Mouse (Mus musculus) T-helper 1 cell (primary cell): ENCODE results near the gene Top1.

Experiments used
- in situ Hi-C: fragments of 300-600 bp; cut with MboI, MseI; formaldehyde crosslinking; loops from one replicate; pipeline ENCODE4 v1.15.1; 2025; ENCODE audit warnings: high pct_unique_total_duplicates

Top1 gene

GRCm38 (mm10) chr2:160717269-160717668, 71.6 kb downstream of the Top1 start:
- in situ Hi-C loops: no loop called here

- in situ Hi-C loops: no loop called here
Measured at GRCm38 (mm10) chr2:160718811-160719210, 73.1 kb downstream of the Top1 start.

- in situ Hi-C loops: no loop called here
Measured at GRCm38 (mm10) chr2:160722714-160723113, 77.0 kb downstream of the Top1 start.

GRCm38 (mm10) chr2:160723613-160724375, 78.1 kb downstream of the Top1 start:
- in situ Hi-C loops: no loop called here

GRCm38 (mm10) chr2:160724536-160724935, 78.8 kb downstream of the Top1 start:
- in situ Hi-C loops: no loop called here

GRCm38 (mm10) chr2:160725877-160726864, 80.5 kb downstream of the Top1 start:
- in situ Hi-C loops: no loop called here

GRCm38 (mm10) chr2:160728972-160729371, 83.3 kb downstream of the Top1 start:
- in situ Hi-C loops: no loop called here

- in situ Hi-C loops: no loop called here
Measured at GRCm38 (mm10) chr2:160729436-160729835, 83.7 kb downstream of the Top1 start.

GRCm38 (mm10) chr2:160729851-160730796, 84.4 kb downstream of the Top1 start:
- in situ Hi-C loops: no loop called here

GRCm38 (mm10) chr2:160730797-160731116, 85.1 kb downstream of the Top1 start:
- in situ Hi-C loops: no loop called here

GRCm38 (mm10) chr2:160731117-160731838, 85.6 kb downstream of the Top1 start, which contains the start of gene Plcg1:
Gene Plcg1, plus strand, starts transcription at chr2:160731300.
- in situ Hi-C loops: no loop called here

- in situ Hi-C loops: no loop called here
Measured at GRCm38 (mm10) chr2:160731839-160732261, 86.2 kb downstream of the Top1 start.

- in situ Hi-C loops: no loop called here
Measured at GRCm38 (mm10) chr2:160732420-160732995, 86.8 kb downstream of the Top1 start.

GRCm38 (mm10) chr2:160733131-160733531, 87.4 kb downstream of the Top1 start:
- in situ Hi-C loops: no loop called here

GRCm38 (mm10) chr2:160734331-160734730, 88.6 kb downstream of the Top1 start:
- in situ Hi-C loops: no loop called here

GRCm38 (mm10) chr2:160735706-160736310, 90.1 kb downstream of the Top1 start:
- in situ Hi-C loops: no loop called here

GRCm38 (mm10) chr2:160736466-160736865, 90.8 kb downstream of the Top1 start:
- in situ Hi-C loops: no loop called here

GRCm38 (mm10) chr2:160738354-160738753, 92.7 kb downstream of the Top1 start:
- in situ Hi-C loops: no loop called here

- in situ Hi-C loops: no loop called here
Measured at GRCm38 (mm10) chr2:160739647-160740356, 94.1 kb downstream of the Top1 start.
